Mouse (Mus musculus): ENCODE measurements around the gene Hpdl.

The Hpdl gene

DNA sequence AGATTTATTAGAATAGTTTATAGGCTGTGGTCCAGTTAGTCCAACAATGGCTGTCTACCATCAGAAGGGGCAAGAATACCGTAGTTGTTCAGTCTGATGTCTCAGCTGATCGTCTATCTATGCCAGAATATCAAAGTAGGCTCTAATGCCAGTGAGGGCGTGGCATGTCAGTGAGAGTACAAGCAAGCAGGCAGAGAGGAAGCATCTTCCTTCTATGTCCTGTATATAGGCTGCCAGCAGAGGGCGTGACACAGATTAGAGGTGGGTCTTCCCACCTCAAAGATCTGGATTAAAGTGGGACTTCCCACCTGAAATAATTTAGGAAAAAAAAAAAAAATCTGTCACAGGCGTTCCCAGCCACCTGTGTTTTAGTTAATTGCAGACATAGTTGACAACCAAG is 21.6 kb downstream of the Hpdl start:
- DNase-seq (ENCODE audit: low read depth, low spot score): no peak

DNA sequence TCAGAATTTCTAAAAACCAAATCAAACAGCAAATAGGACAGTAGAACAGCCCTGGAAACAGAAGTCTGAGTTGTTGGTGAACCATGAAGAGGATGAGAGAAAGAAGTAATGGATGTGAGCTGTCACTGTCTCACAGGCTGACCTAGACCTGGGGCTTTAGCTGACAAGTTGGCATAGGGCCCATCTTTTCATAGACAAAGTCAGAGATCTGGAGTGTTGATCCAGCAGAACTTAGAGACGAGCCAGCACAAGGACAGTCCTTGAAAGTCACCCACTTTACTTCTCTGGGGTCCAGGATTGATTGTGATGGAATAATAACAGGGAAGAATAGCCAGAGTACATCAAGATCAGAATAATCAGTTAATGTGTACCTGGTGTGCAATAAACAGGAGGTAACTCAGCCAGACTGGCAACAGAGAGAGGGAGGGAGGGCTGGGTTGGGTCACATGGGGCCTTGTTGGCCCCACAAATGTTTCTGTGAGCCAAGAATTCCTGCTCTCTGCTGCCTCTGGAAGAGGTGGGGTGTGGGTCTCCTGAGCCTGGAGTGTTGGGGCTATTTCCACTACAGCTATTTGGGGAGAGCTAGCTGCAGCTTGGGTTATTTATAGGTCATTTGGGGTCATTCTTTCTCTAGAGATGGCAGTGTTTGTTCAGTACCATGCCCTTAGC is 24.9 kb downstream of the Hpdl start:
- DNase-seq (ENCODE audit: low read depth, low spot score): no peak

DNA sequence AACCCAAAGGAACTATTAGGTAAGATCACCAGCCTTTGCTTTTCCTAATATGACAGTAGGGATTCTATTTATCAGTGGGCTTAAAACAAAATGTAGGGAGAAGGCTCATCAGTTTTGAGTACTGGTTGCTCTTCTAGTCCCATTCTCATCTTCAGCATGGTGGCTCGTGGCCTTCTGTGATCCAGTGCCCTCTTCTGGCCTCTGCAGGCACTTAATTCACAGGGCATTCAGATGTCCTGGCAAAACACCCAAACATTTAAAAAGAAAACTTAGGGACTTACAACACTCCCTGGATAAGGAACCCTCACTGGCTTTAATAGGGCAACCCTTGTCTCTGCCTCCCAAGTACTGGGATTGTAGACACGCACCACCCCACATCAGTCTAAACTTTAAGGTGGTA is 27.2 kb downstream of the Hpdl start:
- no peak for DNase-seq (ENCODE audit: low read depth, low spot score)

DNA sequence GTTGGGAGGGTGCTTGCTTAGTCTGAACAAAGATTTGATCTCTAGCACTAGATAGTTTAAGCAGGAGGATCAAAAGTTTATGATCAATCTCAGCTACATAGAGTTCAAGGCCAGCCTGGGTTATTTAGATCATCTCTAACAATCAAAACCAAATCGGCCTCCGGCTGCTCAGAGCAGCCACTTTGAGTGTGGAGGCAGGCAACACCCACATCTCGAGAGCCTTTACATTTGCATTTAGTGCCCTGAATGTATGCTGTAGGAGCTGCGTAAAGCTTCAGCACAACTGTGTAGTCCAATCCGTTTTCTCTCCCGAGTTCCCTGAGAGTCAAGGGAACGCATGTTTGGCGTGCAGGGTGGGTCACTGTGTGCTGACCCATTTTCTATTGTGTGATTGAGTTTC is 29.1 kb downstream of the Hpdl start:
- no peak for DNase-seq (ENCODE audit: low read depth, low spot score)

DNA sequence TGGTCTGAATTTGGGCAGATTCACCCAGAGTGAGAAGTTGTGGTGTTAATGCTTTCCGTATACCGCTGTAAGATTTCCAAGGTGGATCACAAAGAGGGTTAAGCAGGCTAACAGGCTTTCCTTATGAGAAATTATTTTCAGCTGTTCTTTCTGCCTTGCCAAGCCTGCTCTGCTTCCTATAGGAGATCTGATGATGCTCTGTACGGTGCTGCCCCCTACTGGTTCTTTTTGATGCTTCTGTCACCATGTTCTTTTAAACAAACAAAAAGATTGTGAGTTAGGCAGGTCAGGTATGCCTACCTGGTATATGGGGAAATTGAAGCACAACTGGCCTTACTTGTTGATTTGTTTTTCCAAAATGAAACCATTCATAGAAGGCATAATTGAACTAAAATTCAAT is 32.6 kb downstream of the Hpdl start:
- DNase-seq (ENCODE audit: low read depth, low spot score): no peak

DNA sequence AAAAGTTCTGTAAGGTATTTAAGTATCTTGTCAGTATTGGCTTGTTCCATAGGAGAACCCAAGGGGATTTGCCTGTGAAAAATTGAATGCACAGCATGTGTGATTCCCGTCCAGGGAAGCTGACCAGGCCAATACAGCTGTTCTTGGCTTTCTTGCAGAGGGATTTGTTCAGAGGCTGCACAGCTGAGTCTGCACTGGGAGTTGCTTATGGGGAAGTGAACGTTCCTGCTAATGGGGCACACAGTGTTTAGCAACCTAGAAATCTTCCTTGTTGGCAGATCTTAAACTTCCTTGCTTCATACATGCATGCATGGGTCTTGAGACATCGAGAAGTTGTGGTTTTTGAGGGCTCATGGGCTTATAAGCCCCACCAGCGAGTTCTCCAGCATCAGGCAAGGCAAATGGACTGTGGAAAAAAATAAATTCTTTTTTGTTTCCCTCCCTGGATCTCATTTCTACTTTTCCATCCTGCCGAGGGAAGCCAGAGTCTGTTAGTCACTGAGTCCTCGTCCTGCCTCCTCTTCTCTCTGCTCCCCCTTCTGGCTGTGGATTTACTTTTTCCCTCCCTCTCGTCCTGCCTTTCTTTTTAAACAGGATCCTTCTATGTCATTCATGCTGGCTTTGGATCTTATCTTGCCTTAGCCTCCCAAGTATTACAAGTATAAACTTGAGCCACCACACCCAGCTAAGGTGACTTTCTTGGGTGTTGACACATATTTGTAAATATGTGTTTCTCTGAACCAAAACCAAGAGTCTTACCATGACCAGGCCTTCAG is 33.3 kb downstream of the Hpdl start:
- no peak for DNase-seq (ENCODE audit: low read depth, low spot score)

DNA sequence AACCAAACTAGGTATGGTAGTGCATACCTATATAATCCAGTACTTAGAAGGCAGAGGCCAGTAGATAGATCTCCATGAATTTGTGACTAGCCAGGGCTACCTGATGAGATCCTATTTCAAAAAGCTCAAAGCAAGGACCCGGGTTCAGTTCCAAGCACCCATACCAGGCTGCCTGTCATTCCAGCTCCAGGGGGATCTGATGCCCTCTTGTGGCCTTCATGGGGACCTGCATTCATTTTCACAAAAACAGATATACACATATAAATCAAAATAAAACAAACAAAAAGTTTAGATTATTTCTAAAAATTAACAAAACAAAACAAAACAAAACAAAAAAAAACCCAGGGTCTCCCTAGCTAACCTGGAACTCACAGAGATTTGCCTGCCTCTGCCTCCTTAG is 34.9 kb downstream of the Hpdl start:
- no peak for DNase-seq (ENCODE audit: low read depth, low spot score)

DNA sequence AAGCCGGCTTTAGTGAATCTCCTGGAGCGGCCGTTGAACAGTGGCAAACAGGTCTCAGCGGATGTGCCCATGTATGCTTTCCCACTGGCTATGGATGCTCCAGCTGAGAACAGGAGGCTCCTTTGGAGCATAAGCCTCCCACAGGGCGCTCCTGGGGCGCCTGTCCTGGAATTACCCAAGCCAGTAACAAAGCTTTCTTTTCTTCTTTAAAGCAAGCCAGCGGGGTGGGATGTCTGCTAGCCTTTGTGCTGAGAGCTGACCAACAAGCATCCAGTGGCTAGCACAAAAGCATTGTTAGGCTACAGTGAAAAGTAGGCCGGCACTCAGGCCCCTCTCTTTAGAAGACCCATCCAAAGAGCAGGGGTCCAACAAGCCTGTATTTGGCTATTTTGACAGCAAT is 39.3 kb downstream of the Hpdl start:
- DNase-seq (ENCODE audit: low read depth, low spot score): no peak

DNA sequence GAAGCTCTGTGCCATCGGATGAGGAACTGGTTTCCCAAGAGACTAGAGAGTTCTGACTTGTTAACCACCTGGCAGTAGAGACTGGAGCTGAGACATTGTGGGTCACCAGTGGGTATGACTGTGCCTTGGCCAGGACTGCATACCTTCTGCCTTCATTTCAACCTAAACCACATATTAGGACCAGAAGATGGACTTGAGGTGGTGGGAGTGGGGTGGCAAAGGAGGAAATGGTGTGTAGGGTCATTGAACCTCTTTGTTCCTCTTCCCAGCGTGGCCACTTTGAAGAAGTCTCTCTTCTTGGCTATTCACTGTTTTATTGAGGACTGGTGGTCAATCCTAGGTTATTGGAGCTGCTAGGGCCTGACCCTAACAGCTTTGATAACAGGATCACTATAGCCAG is 40.1 kb downstream of the Hpdl start:
- no peak for DNase-seq (ENCODE audit: low read depth, low spot score)

DNA sequence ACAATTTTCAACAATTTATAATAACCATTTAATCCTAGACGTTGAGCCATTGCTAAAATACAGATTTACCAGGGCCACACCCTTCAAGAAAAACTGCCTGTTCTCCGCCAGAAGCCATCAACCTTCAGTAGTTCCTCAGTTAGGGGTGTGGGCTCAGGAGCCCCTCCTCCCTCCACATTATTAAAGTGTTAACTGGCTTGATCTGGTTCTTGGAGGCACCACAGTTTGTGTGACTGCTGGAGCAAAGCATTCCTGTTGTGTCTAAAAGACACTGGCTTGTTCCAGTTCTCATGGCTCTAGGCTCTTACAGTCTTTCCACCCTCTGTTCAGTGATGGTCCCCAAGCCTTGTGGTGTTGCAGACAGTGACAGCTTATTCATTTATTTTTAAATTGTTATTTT is 41.0 kb downstream of the Hpdl start:
- no peak for DNase-seq (ENCODE audit: low read depth, low spot score)

DNA sequence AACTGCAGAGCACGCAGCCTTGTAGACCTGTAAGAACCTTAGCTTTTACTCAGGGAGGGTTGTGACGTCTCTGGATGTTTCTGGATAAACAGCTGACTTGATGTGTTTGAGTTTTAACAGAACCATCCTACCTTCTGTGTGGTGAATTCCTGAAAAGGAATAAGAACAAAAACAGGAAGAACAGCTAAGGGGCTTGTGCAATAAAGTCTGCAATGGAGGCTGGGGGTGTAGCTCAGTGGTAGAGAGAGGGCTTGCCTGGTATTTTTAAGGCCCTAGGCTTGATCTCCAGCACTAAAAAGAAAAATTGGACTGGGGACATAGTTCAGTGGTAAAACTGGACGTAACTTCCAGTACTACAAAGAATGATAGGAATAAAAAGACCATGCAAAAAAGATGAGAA is 44.4 kb downstream of the Hpdl start:
- DNase-seq (ENCODE audit: low read depth, low spot score): no peak

DNA sequence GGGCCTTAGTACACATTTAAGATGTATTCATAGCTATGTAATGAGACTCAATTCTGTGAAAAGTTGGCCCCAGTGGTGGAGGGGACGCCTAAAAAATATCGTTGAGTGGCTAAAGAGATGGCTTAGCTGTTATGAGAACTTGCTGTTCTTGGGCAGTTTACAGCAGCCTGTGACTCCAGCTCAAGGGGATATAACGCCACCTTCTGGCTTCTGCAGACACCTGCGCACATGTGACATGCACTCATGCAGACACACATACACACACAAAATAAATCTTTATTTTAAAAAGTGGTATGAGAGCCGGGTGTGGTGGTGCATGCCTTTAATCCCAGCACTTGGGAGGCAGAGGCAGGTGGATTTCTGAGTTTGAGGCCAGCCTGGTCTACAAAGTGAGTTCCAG is 45.1 kb downstream of the Hpdl start:
- DNase-seq (ENCODE audit: low read depth, low spot score): no peak
